Mouse (Mus musculus) granulocyte monocyte progenitor cell, adult 5-6 weeks (primary cell): ENCODE data around the gene Grhl3. TPM values are rescaled to one million over a fixed set of nuclear protein-coding genes. Genes with fewer than 3 reads are reported as not detected.

Experiments
- ATAC-seq: replicated peaks from 2 replicates; pipeline ENCODE4 v1.8.0; 2016; ENCODE audit warnings: mild to moderate bottlenecking, moderate TSS enrichment, inconsistent platforms; ENCODE audit not compliant: poor library complexity, severe bottlenecking
- total RNA-seq, 2 experiments: library from RNA; stranded (forward) in 1 of 2; stranded (reverse) in 1 of 2; fragments of 200-712, 200-1000 nt in 1 of 2; fragments of >200 nt in 1 of 2; fragmentation: Nextera tagmentation in 1 of 2; gene quantifications; 2 replicates each; pipeline ENCODE4 v1.2.3; 2014 to 2017

Gene Grhl3
- total RNA-seq, 2 experiments from 2014 or later: not detected

- ATAC-seq: no peak
Measured at GRCm38 (mm10) chr4:135495397-135495791, 78.0 kb downstream of the Grhl3 start.

- peak; percentile 89 for ATAC-seq
Measured at GRCm38 (mm10) chr4:135494521-135495396, 78.7 kb downstream of the Grhl3 start, which contains the start of the genes Stpg1 and Nipal3. TSS of gene Stpg1 (plus strand) at chr4:135494790. TSS of gene Nipal3 (minus strand) at chr4:135495038.

GRCm38 (mm10) chr4:135493691-135494520 lies 79.5 kb downstream of the Grhl3 start:
- ATAC-seq: peak; percentile 55

- ATAC-seq: no peak
Measured at GRCm38 (mm10) chr4:135493271-135493670, 80.2 kb downstream of the Grhl3 start.

Other genes with a start within 250 kb of the Grhl3 start
- 232 and 260 TPM in 2 replicates for gene Srrm1, start 220.3 kb downstream of the Grhl3 start, total RNA-seq (2014; fragmentation: Nextera tagmentation)
- 84.9 and 94.7 TPM in 2 replicates for gene Srrm1, start 220.3 kb downstream of the Grhl3 start, total RNA-seq (2017)
- not detected in 2 replicates for gene Ncmap, start 175.4 kb downstream of the Grhl3 start, total RNA-seq (2014; fragmentation: Nextera tagmentation)
- not detected in 2 replicates for gene Ncmap, start 175.4 kb downstream of the Grhl3 start, total RNA-seq (2017)
- gene Rcan3, start 139.8 kb downstream of the Grhl3 start, total RNA-seq (2014; fragmentation: Nextera tagmentation): 3.0 and 9.3 TPM in 2 replicates
- gene Rcan3, start 139.8 kb downstream of the Grhl3 start, total RNA-seq (2017): 3.6 and 4.9 TPM in 2 replicates
- gene Stpg1, start 78.8 kb downstream of the Grhl3 start, total RNA-seq (2014; fragmentation: Nextera tagmentation): not detected in 2 replicates
- not detected in 2 replicates for gene Stpg1, start 78.8 kb downstream of the Grhl3 start, total RNA-seq (2017)
- gene Nipal3, start 78.6 kb downstream of the Grhl3 start, total RNA-seq (2014; fragmentation: Nextera tagmentation): 5.7 and 8.4 TPM in 2 replicates
- gene Nipal3, start 78.6 kb downstream of the Grhl3 start, total RNA-seq (2017): 21.9 and 29.1 TPM in 2 replicates
- gene Ifnlr1, start 112.7 kb upstream of the Grhl3 start, total RNA-seq (2014; fragmentation: Nextera tagmentation): not detected in 2 replicates
- 0.17 and 0.52 TPM in 2 replicates for gene Ifnlr1, start 112.7 kb upstream of the Grhl3 start, total RNA-seq (2017)
- gene Il22ra1, start 154.5 kb upstream of the Grhl3 start, total RNA-seq (2014; fragmentation: Nextera tagmentation): not detected in 2 replicates
- not detected in 2 replicates for gene Il22ra1, start 154.5 kb upstream of the Grhl3 start, total RNA-seq (2017)
- gene Myom3, start 186.1 kb upstream of the Grhl3 start, total RNA-seq (2014; fragmentation: Nextera tagmentation): not detected in 2 replicates
- not detected in 2 replicates for gene Myom3, start 186.1 kb upstream of the Grhl3 start, total RNA-seq (2017)